Mouse (Mus musculus) kidney, embryonic 14.5 days (tissue): ENCODE data around the gene Col18a1. TPM values are rescaled to one million over a fixed set of nuclear protein-coding genes. Genes with fewer than 3 reads are reported as not detected.

Experiments used
- ATAC-seq: fragments of 200-750 bp; cut with Nextera tagmentation; 2 replicates; pipeline ENCODE4 v1.8.0; 2017; ENCODE audit warnings: moderate number of reproducible peaks, mild to moderate bottlenecking, moderate TSS enrichment, moderate library complexity; ENCODE audit not compliant: low FRiP score, low TSS enrichment
- H3K27ac ChIP-seq: fragments of 300-500 bp; sonication (generic); 2 replicates; pipeline ENCODE4 v1.5.1; 2014; ENCODE audit warnings: low read depth, mild to moderate bottlenecking, low read length, moderate library complexity, mixed read lengths
- H3K27me3 ChIP-seq: fragments of 300-500 bp; sonication (generic); 2 replicates; pipeline ENCODE4 v1.6.1; 2014; ENCODE audit warnings: mild to moderate bottlenecking, low read length; ENCODE audit not compliant: control insufficient read depth, insufficient read depth
- H3K36me3 ChIP-seq: fragments of 300-500 bp; sonication (generic); 2 replicates; pipeline ENCODE4 v1.6.1; 2014; ENCODE audit warnings: low read length, mixed read lengths; ENCODE audit not compliant: control insufficient read depth, insufficient read depth
- H3K4me1 ChIP-seq: fragments of 300-500 bp; sonication (generic); 2 replicates; pipeline ENCODE4 v1.6.1; 2014; ENCODE audit warnings: low read length, mixed read lengths; ENCODE audit not compliant: control insufficient read depth, insufficient read depth
- H3K4me2 ChIP-seq: fragments of 300-500 bp; sonication (generic); replicated peaks from 2 replicates; pipeline ENCODE4 v1.6.1; 2014; ENCODE audit warnings: low read depth, mild to moderate bottlenecking, low read length
- H3K4me3 ChIP-seq: fragments of 300-500 bp; sonication (generic); 2 replicates; pipeline ENCODE4 v1.5.1; 2014; ENCODE audit warnings: mild to moderate bottlenecking, low read length
- H3K9ac ChIP-seq: fragments of 300-500 bp; sonication (generic); 2 replicates; pipeline ENCODE4 v1.6.1; 2014; ENCODE audit warnings: low read depth, mild to moderate bottlenecking, low read length, moderate library complexity
- H3K9me3 ChIP-seq: fragments of 300-500 bp; sonication (generic); 2 replicates; pipeline ENCODE4 v1.6.1; 2016; ENCODE audit warnings: low read length; ENCODE audit not compliant: control insufficient read depth
- WGBS: fragments of 180-500 bp; shearing (Covaris S2); extraction: QIAGEN DNeasy Blood & Tissue Kit; methylation state at CpG from one replicate; pipeline ENCODE4 v1.1.7; 2014; 5-methylcytosine and 5-hydroxymethylcytosine counted together
- polyA plus RNA-seq: library from polyadenylated mRNA; unstranded; fragments of >200 nt; fragmentation: Nextera tagmentation; extraction: Ambion mirVana; gene quantifications from 2 replicates; pipeline ENCODE4 v1.2.1, GENCODE M21; 2014

Gene Col18a1
- polyA plus RNA-seq, 1 experiment from 2014 or later, result 140 TPM

GRCm38 (mm10) chr10:77127926-77128325 is 38.4 kb downstream of the Col18a1 start:
- Histone ChIP-seq H3K27me3 (no peaks in the 10 kb centered on the region), H3K9ac (no peak overlapping the region), H3K27ac (peak overlapping the region; percentile 24; the same call in 1 of the 2 replicates), H3K4me2 (no peak overlapping the region), H3K36me3 (no peaks in the 10 kb centered on the region), H3K4me1 (peaks cover 41% of the 10 kb centered on the region), H3K4me3 (no peak overlapping the region), H3K9me3 (no peaks in the 10 kb centered on the region)
- ATAC-seq, result no peak
- WGBS, result 34% methylated on average over 2 of the region's 2 CpGs

DNA sequence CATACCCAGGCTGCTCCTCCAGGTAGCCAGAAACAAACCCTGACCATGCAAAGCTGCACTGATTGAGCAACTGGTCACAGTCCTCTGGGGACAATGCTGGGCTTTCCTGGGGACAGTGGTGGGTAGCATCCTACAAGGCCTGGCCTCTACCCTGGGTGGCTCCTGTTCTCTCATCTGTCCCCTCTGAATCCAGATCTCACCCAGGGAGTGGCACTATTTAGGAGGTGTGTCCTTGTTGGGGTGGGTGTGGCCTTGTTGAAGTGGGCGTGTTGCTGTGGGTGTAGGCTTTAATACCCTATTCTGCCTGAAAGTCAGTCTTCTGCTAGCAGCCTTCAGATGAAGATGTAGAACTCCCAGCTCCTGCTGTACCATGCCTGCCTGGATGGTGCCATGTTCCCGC is 39.8 kb downstream of the Col18a1 start:
- Histone ChIP-seq H3K9me3 (no peaks in the 10 kb centered on the region), H3K4me2 (no peak overlapping the region), H3K4me1 (peaks cover 42% of the 10 kb centered on the region), H3K9ac (no peak overlapping the region), H3K36me3 (no peaks in the 10 kb centered on the region), H3K27ac (no peak overlapping the region), H3K27me3 (no peaks in the 10 kb centered on the region), H3K4me3 (no peak overlapping the region)
- WGBS, result 91% methylated on average over 2 of the region's 2 CpGs
- no peak for ATAC-seq

DNA sequence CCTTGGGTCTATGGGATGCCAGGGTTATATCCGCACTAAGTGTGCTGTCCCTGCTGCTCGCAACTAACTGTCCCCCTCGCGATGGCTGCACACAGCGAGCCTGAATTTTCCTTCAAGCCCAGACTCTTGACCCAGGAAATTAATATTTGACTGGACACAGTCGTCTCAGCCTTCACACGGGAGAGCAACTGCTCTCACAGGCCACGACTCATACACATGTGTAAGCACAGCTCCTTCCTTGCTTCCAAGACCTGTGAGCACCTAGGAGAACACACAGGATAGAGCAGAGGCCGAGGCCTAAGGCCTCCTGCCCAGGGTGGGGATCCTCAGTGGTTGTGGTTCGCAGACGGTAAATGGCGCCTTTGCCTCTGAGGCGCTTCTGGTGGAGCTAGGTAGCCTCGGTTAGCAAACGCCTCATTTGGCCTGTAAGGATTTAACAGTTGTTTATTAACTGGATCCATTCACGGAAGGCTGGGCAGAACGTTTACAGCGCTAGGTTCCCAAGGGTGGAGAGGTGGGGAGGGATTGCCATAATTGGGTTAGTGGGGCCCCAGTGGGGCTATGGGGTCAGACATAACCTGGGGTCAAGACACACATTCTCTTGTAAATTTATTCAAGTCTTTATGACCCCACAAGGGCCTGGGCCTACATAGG is 41.1 kb downstream of the Col18a1 start:
- no peak overlapping the region for H3K9ac ChIP-seq
- peak; percentile 58; the same call in 1 of the 2 replicates for ATAC-seq
- no peaks in the 10 kb centered on the region for H3K27me3 ChIP-seq
- WGBS, result 68% methylated on average over 18 of the region's 18 CpGs
- H3K9me3 ChIP-seq, result no peaks in the 10 kb centered on the region
- H3K36me3 ChIP-seq, result no peaks in the 10 kb centered on the region
- H3K27ac ChIP-seq, result peak overlapping the region; percentile 96
- peak overlapping the region; percentile 10 for H3K4me2 ChIP-seq
- peaks cover 30% of the 10 kb centered on the region for H3K4me1 ChIP-seq
- H3K4me3 ChIP-seq, result no peak overlapping the region

GRCm38 (mm10) chr10:77123953-77124352 is 42.4 kb downstream of the Col18a1 start:
- H3K27me3 ChIP-seq, result no peaks in the 10 kb centered on the region
- no peaks in the 10 kb centered on the region for H3K9me3 ChIP-seq
- H3K9ac ChIP-seq, result no peak overlapping the region
- H3K4me3 ChIP-seq, result no peak overlapping the region
- H3K4me2 ChIP-seq, result no peak overlapping the region
- ATAC-seq, result no peak
- H3K27ac ChIP-seq, result peak overlapping the region; percentile 96; the same call in 1 of the 2 replicates
- H3K36me3 ChIP-seq, result no peaks in the 10 kb centered on the region
- WGBS, result 76% methylated on average over 8 of the region's 8 CpGs
- H3K4me1 ChIP-seq, result peaks cover 32% of the 10 kb centered on the region

DNA sequence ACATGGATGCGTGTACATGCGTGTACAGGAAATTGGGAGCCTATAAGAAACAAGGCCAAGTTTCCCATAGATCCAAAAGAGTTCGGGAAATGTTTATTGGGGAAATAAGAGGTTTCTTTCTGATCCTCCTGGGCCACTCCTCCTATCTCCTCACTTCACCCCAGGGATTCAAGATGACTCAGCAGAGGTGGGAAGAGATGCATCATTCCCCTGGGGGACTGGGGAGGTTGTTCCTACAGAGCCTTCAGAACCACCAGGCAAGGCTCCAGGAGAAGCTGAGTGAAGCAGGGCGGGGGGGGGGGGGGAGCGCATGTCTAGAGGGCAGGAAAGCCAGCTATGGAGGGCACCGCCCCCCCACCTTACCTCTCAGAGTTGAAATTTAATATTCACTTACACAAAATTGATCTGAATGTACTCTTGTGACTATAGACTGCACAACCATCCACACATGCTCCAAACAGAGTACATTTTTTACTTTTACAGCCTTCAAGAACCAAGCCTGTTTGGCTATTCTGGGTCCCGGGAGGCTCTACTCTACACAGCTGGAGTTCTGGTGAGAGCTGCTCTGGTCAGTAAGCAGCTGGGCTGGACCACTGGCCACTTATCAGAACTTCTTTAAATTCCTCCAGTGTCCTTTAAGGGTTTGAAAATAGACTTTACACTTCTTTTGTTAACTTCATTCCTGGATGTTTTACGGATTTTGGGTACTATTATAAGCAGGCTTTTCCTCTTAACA is 44.9 kb downstream of the Col18a1 start:
- H3K27me3 ChIP-seq, result no peaks in the 10 kb centered on the region
- no peak overlapping the region for H3K4me3 ChIP-seq
- no peaks in the 10 kb centered on the region for H3K9me3 ChIP-seq
- 0 out of 2 replicates have a peak overlapping the region, but pooled peaks have one; percentile 24 for H3K27ac ChIP-seq
- ATAC-seq, result no peak
- H3K36me3 ChIP-seq, result no peaks in the 10 kb centered on the region
- 88% methylated on average over 8 of the region's 8 CpGs for WGBS
- H3K4me1 ChIP-seq, result peaks cover 43% of the 10 kb centered on the region
- H3K4me2 ChIP-seq, result no peak overlapping the region
- H3K9ac ChIP-seq, result no peak overlapping the region

DNA sequence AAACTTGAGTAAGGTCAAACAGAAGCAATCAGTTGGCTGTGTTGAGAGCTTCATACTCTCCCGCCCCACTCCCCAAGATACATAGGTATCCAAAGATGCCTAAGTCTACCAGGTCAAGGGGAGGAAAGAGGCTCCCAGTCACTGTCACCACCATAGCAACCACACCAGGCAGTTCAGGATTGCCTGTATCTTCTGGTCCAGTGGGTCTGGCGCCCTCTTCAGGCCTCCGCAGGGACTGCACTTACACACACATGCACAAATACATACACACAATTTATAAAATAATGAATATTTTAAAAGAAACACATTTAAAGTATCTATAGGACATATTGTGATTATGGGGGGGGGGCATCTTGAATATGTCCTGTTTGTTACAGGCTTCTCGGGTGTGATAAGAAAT is 45.8 kb downstream of the Col18a1 start:
- H3K4me1 ChIP-seq, result peaks cover 48% of the 10 kb centered on the region
- no peaks in the 10 kb centered on the region for H3K9me3 ChIP-seq
- H3K4me3 ChIP-seq, result no peak overlapping the region
- no peak for ATAC-seq
- H3K36me3 ChIP-seq, result no peaks in the 10 kb centered on the region
- 90% methylated on average over 4 of the region's 4 CpGs for WGBS
- H3K27me3 ChIP-seq, result no peaks in the 10 kb centered on the region
- no peak overlapping the region for H3K27ac ChIP-seq
- H3K9ac ChIP-seq, result no peak overlapping the region
- no peak overlapping the region for H3K4me2 ChIP-seq

DNA sequence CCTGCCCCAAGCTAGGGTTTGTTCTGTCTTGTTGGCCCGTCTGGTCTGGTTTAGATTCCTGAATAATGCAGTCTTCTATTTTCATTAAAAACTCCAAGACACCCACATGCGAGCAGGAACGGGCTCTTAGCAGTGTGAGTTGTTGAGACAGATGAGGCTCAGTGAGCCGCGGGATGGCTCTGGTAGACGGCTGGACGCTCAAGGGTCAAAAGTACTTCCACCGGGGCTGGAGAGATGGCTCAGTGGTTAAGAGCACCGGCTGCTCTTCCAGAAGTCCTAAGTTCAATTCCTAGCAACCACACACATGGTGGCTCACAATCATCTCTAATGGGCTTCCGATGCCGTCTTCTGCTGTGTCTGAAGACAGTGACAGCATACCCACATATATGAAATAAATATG is 46.9 kb downstream of the Col18a1 start:
- no peak overlapping the region for H3K9ac ChIP-seq
- ATAC-seq, result no peak
- no peaks in the 10 kb centered on the region for H3K27me3 ChIP-seq
- H3K4me2 ChIP-seq, result no peak overlapping the region
- H3K9me3 ChIP-seq, result no peaks in the 10 kb centered on the region
- no peak overlapping the region for H3K27ac ChIP-seq
- no peaks in the 10 kb centered on the region for H3K36me3 ChIP-seq
- 60% methylated on average over 11 of the region's 11 CpGs for WGBS
- H3K4me1 ChIP-seq, result peaks cover 44% of the 10 kb centered on the region
- no peak overlapping the region for H3K4me3 ChIP-seq

DNA sequence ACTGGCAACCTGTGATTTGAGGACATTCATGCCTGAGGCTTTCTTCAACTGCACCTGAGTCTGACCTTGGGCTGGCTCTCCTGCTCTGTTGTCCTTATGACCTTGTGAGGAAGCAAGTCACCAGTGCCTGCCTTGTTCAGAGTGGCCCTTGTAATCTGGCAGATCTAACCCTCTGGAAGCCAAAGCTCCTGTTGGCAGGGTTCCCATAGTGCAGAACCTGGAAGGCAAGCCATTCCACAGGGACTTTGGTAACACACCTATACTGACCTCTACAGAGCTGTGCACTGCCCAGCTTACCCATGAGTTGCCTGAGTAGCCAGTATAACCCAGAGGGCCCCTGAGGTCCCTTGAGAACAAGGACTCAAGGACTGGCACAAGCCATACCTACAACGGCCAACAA is 48.0 kb downstream of the Col18a1 start:
- 86% methylated on average over 1 of the region's 1 CpGs for WGBS
- Histone ChIP-seq H3K27ac (no peak overlapping the region), H3K4me1 (peaks cover 47% of the 10 kb centered on the region)

More for the DNA sequence above, 48.0 kb downstream of the Col18a1 start:
- Histone ChIP-seq H3K4me2 (no peak overlapping the region), H3K9me3 (no peaks in the 10 kb centered on the region), H3K36me3 (no peaks in the 10 kb centered on the region), H3K4me3 (no peak overlapping the region), H3K27me3 (no peaks in the 10 kb centered on the region), H3K9ac (no peak overlapping the region)
- ATAC-seq, result no peak
